ENCODE assay signal across 8 mouse cellular contexts in genomic region chr2:143916229-143916628, GRCm38 (mm10). TPM values are rescaled to one million over a fixed set of nuclear protein-coding genes. Genes with fewer than 3 reads are reported as not detected.
DNase-seq lines count a peak whose midpoint lies in the region; ATAC-seq and TF ChIP-seq lines count a peak whose summit lies in the region.

No protein-coding gene starts in this region.

- H3K4me2 ChIP-seq in intestine, embryonic 15.5 days (replicated peaks): peak overlapping the region; percentile 63
- H3K4me2 ChIP-seq in myocyte (ENCODE audit: low read depth): peak overlapping the region; percentile 97

- ATAC-seq in intestine, embryonic 15.5 days: no peak

- H3ac ChIP-seq in myocyte (ENCODE audit: control insufficient read depth, insufficient read length): peak overlapping the region; percentile 19

- no peak overlapping the region for H3K27ac ChIP-seq in spleen, adult 2 months (ENCODE audit: insufficient read depth, low read length)
- H3K27ac ChIP-seq in intestine, embryonic 15.5 days: peak overlapping the region; percentile 98
- peak overlapping the region; percentile 84; the same call in 1 of the 2 replicates for H3K27ac ChIP-seq in liver, adult 2 months (replicated peaks; ENCODE audit: insufficient read depth, low read depth, low read length)

- 32% methylated on average over 5 of the region's 5 CpGs for WGBS in spleen, adult 2 months
- WGBS in intestine, embryonic 15.5 days: 2% methylated on average over 5 of the region's 5 CpGs
- 4% methylated on average over 5 of the region's 5 CpGs for WGBS in liver, adult 2 months

- no peaks in the 10 kb centered on the region for H3K9me3 ChIP-seq in intestine, embryonic 15.5 days

- no peak for DNase-seq in spleen, adult 2 months (ENCODE audit: low read depth in 1 of 2, low spot score in 2 of 2)
- no peak for DNase-seq in spleen, postnatal 14 days (ENCODE audit: low spot score in 2 of 2)
- DNase-seq in embryo, embryonic 11 days: peak; percentile 34
- DNase-seq in liver, adult 2 months (ENCODE audit: extremely low read depth, low read depth, low spot score): peak; percentile 85
- no peak for DNase-seq in thymus, postnatal 25 days
- no peak for DNase-seq in retina, postnatal 1 day

- peaks cover 5% of the 10 kb centered on the region for H3K27me3 ChIP-seq in spleen, adult 2 months (ENCODE audit: control insufficient read depth, insufficient read depth, low read length)
- no peaks in the 10 kb centered on the region for H3K27me3 ChIP-seq in intestine, embryonic 15.5 days (replicated peaks)
- no peaks in the 10 kb centered on the region for H3K27me3 ChIP-seq in liver, adult 2 months (ENCODE audit: control insufficient read depth, insufficient read depth, low read length)
- H3K27me3 ChIP-seq in myocyte (ENCODE audit: control insufficient read depth, insufficient read depth, insufficient read length): no peaks in the 10 kb centered on the region

- H3K4me1 ChIP-seq in spleen, adult 2 months (ENCODE audit: control insufficient read depth, insufficient read depth, insufficient read length): peaks cover 3% of the 10 kb centered on the region; the same call in 1 of the 2 replicates
- 0 out of 2 replicates have a peak, but pooled peaks cover 8% of the 10 kb centered on the region for H3K4me1 ChIP-seq in intestine, embryonic 15.5 days (replicated peaks)
- peaks cover 13% of the 10 kb centered on the region for H3K4me1 ChIP-seq in liver, adult 2 months (ENCODE audit: control insufficient read depth, insufficient read depth, low read length)

- no peak for TF ChIP-seq CTCF in spleen, adult 2 months (IDR thresholded peaks at IDR 0.05; ENCODE audit: extremely low read depth, insufficient read depth, insufficient read length, insufficient replicate concordance)
- TF ChIP-seq CTCF in liver, adult 2 months (IDR thresholded peaks at IDR 0.05; ENCODE audit: low read depth, low read length): no peak

- peaks cover 23% of the 10 kb centered on the region; the same call in 1 of the 2 replicates for H3K79me2 ChIP-seq in liver, adult 2 months (ENCODE audit: control insufficient read depth, insufficient read depth, low read length)
- peaks cover 54% of the 10 kb centered on the region for H3K79me2 ChIP-seq in myocyte (ENCODE audit: control insufficient read depth, insufficient read depth)

- peak overlapping the region; percentile 88 for H3K4me3 ChIP-seq in spleen, adult 2 months (ENCODE audit: extremely low read depth, insufficient read depth, insufficient read length)
- peak overlapping the region; percentile 66 for H3K4me3 ChIP-seq in intestine, embryonic 15.5 days (replicated peaks)
- H3K4me3 ChIP-seq in liver, adult 2 months (ENCODE audit: insufficient read depth, low read depth, low read length): peak overlapping the region; percentile 80; the same call in 1 of the 2 replicates
- peak overlapping the region; percentile 59 for H3K4me3 ChIP-seq in myocyte

- no peaks in the 10 kb centered on the region for H3K36me3 ChIP-seq in spleen, adult 2 months (ENCODE audit: control insufficient read depth, insufficient read depth, low read length)
- no peaks in the 10 kb centered on the region for H3K36me3 ChIP-seq in intestine, embryonic 15.5 days
- H3K36me3 ChIP-seq in liver, adult 2 months (ENCODE audit: control insufficient read depth, insufficient read depth, low read length): no peaks in the 10 kb centered on the region
- no peaks in the 10 kb centered on the region for H3K36me3 ChIP-seq in myocyte (ENCODE audit: control insufficient read depth, insufficient read depth)

- TF ChIP-seq POLR2A in spleen, adult 2 months (IDR thresholded peaks at IDR 0.05; ENCODE audit: low read depth, low read length): no peak
- TF ChIP-seq POLR2A in liver, adult 2 months (IDR thresholded peaks at IDR 0.05; ENCODE audit: extremely low read depth, insufficient read depth, low read length): no peak
- TF ChIP-seq POLR2A in myocyte (IDR thresholded peaks at IDR 0.05; ENCODE audit: insufficient read length, low read depth): no peak

- H3K9ac ChIP-seq in intestine, embryonic 15.5 days: peak overlapping the region; percentile 73
- H3K9ac ChIP-seq in liver, adult 2 months (ENCODE audit: low read depth, low read length): peak overlapping the region; percentile 49

TF ChIP-seq in myocyte, 11 proteins besides CTCF, POLR2A, EP300 and RAD21:
- TF ChIP-seq SRF (IDR thresholded peaks at IDR 0.05; ENCODE audit: control insufficient read depth, insufficient read length, low read depth) (peak; percentile 96), MAX (IDR thresholded peaks at IDR 0.05; ENCODE audit: low read depth) (no peak)

RNA-seq across cellular contexts. Expression of gene Dstn, which starts 1.1 kb away (rescaled TPM):
- polyA plus RNA-seq in spleen, adult 2 months (2012; rRNA removed): 7.9 and 8.8 TPM in 2 replicates
- 674 and 711 TPM in 2 replicates for polyA plus RNA-seq in intestine, embryonic 15.5 days (2015; fragmentation: Nextera tagmentation; extraction: Ambion mirVana)
- 191 and 252 TPM in 2 replicates for total RNA-seq in liver, adult 2 months (2014; rRNA removed)
- polyA plus RNA-seq in liver, adult 2 months (2012; rRNA removed): 25.0 and 27.5 TPM in 2 replicates
- 174 TPM for polyA plus RNA-seq in myocyte (2012; fragmentation: generic; extraction: Trizol)

RNA-seq across cellular contexts. Expression of gene Bfsp1, which starts 53.3 kb away (rescaled TPM):
- 0.31 and 0.39 TPM in 2 replicates for polyA plus RNA-seq in spleen, adult 2 months (2012; rRNA removed)
- 4.2 and 4.3 TPM in 2 replicates for polyA plus RNA-seq in intestine, embryonic 15.5 days (2015; fragmentation: Nextera tagmentation; extraction: Ambion mirVana)
- 0.07 and 0.09 TPM in 2 replicates for total RNA-seq in liver, adult 2 months (2014; rRNA removed)
- polyA plus RNA-seq in liver, adult 2 months (2012; rRNA removed): 0.04 and 0.05 TPM in 2 replicates
- 0.07 TPM for polyA plus RNA-seq in myocyte (2012; fragmentation: generic; extraction: Trizol)

Comparison
In these comparisons a context has a peak if more than half of its experiments do, and no peak if none do; other contexts are left out.
1. DNase-seq: peak in embryo, embryonic 11 days (single experiment) and liver, adult 2 months (single experiment); none in spleen, adult 2 months (0 of 2), spleen, postnatal 14 days (0 of 2), thymus, postnatal 25 days (single experiment) and retina, postnatal 1 day (single experiment).
2. Peak in every context shown above with its lines, with median percentiles within 50 percentile points of each other: H3K4me3 ChIP-seq.